Mouse (Mus musculus): ENCODE measurements around the gene Agpat3. TPM values are rescaled to one million over a fixed set of nuclear protein-coding genes. Genes with fewer than 3 reads are reported as not detected.

Gene Agpat3
- total and polyA plus RNA-seq, 3 experiments = 0.07 TPM; not detected in 2

DNA sequence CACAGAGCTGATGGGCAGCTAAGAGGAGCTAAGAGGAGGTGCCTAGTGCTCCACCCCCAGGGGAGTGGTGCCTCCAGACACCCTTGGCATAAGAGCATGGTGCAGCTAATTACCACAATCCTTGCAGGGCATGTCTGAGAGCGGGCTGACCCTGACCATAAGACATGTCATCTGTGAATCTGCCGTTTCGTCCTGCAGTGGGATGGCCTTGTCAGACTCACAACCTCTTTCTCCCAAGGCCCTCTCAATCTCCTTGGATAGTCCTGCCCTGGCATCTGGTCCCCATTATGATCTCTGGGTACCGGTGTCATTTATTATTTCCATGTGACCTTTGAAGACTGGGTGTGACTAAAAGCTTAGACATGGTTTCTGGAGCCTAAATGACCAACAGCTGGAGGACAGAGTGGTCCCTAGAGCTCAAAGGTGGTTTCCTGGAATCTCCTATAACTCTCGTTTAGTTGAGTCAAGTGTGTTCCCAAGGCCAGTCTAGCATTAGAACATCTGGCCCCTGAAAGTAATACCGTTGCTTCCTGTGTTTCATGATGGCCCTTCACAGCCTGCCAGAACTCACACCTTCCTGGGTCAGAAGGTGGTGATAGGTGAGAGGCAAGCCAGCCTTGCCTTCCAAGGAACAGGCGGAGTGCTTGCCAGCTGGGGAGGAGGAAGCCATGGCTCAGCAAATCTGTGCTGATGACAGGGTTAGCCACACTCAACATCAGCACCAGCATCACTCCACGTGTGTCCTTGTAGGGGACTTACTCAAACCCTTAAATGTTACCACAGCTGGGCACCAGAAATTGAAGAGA is 61.4 kb downstream of the Agpat3 start:
- H3K9me3 ChIP-seq (replicated peaks; ENCODE audit: insufficient read depth, low read length) = no peaks in the 10 kb centered on the region
- peaks cover 0 to 4% of the 10 kb centered on the region in 2 experiments; a peak in 2 of 4 replicates for H3K27me3 ChIP-seq (ENCODE audit: control insufficient read depth in 1 of 2, insufficient read depth in 2 of 2, low read length in 2 of 2)
- H3K79me2 ChIP-seq (ENCODE audit: control insufficient read depth, insufficient read depth, low read length, poor library complexity) = no peaks in the 10 kb centered on the region
- H3K4me3 ChIP-seq (ENCODE audit: control insufficient read depth in 1 of 2, insufficient read depth in 1 of 2, low read depth in 2 of 2, low read length in 2 of 2) = no peak overlapping the region
- H3K9ac ChIP-seq (ENCODE audit: control insufficient read depth, low read depth, low read length, poor library complexity, severe bottlenecking) = no peak overlapping the region
- H3K36me3 ChIP-seq (ENCODE audit: control insufficient read depth in 1 of 2, insufficient read depth in 2 of 2, low read length in 2 of 2) = no peaks in the 10 kb centered on the region
- no peak overlapping the region for H3K27ac ChIP-seq (ENCODE audit: control insufficient read depth, low read depth, low read length)
- no peak for DNase-seq (ENCODE audit: low read depth, low spot score)
- no peak for TF ChIP-seq ETS1 (IDR thresholded peaks at IDR 0.05; ENCODE audit: low read depth, low read length)
- TF ChIP-seq E2F4 (IDR thresholded peaks at IDR 0.05; ENCODE audit: borderline replicate concordance, low read depth, low read length) = no peak
- no peak for TF ChIP-seq UBTF (IDR thresholded peaks at IDR 0.05; ENCODE audit: borderline replicate concordance, insufficient read depth, low read depth, low read length)
- no peak for TF ChIP-seq MAZ (IDR thresholded peaks at IDR 0.05; ENCODE audit: low read depth, low read length)
- TF ChIP-seq NELFE (IDR thresholded peaks at IDR 0.05; ENCODE audit: low read depth, low read length) = no peak
- no peak for TF ChIP-seq POLR2AphosphoS5 (IDR thresholded peaks at IDR 0.05; ENCODE audit: borderline replicate concordance, low read depth, low read length)
- TF ChIP-seq EP300 (IDR thresholded peaks at IDR 0.05; ENCODE audit: low read depth in 1 of 2, low read length in 2 of 2) = no peak
- no peak for TF ChIP-seq USF1 (IDR thresholded peaks at IDR 0.05; ENCODE audit: low read depth, low read length)
- TF ChIP-seq SMC3 (IDR thresholded peaks at IDR 0.05; ENCODE audit: low read depth, low read length) = no peak
- no peak for TF ChIP-seq RCOR1 (IDR thresholded peaks at IDR 0.05; ENCODE audit: low read depth, low read length)
- no peaks in the 10 kb centered on the region for H3K4me1 ChIP-seq (ENCODE audit: control insufficient read depth in 1 of 2, insufficient read depth in 2 of 2, low read length in 2 of 2)

DNA sequence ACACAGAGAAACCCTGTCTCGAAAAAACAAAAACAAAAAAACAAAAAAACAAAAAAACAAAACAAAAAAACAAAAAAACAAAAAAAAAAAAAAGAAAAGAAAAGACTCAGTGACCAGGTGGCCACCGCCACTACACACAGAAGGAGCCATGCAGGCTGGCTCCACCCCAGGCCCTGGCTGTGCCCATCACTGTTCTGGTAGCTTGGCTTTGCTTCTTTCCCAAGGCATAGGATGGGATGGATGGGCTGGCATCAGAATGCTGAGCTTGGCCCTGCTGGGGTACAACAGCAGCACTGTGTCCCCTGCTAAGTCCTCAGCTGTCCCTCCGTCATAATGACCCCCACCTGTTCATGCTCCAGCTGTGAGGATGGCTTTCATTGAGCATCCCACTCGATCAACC is 63.4 kb downstream of the Agpat3 start:
- DNase-seq (ENCODE audit: low read depth, low spot score) = no peak
- peaks cover 0 to 4% of the 10 kb centered on the region in 2 experiments; a peak in 2 of 4 replicates for H3K27me3 ChIP-seq (ENCODE audit: control insufficient read depth in 1 of 2, insufficient read depth in 2 of 2, low read length in 2 of 2)
- H3K9me3 ChIP-seq (replicated peaks; ENCODE audit: insufficient read depth, low read length) = no peaks in the 10 kb centered on the region
- no peak overlapping the region for H3K9ac ChIP-seq (ENCODE audit: control insufficient read depth, low read depth, low read length, poor library complexity, severe bottlenecking)
- TF ChIP-seq USF2 (IDR thresholded peaks at IDR 0.05; ENCODE audit: borderline replicate concordance in 1 of 2, insufficient read depth in 1 of 2, low read depth in 1 of 2, low read length in 2 of 2) (no peak), POLR2AphosphoS5 (IDR thresholded peaks at IDR 0.05; ENCODE audit: borderline replicate concordance, low read depth, low read length) (no peak), SIN3A (IDR thresholded peaks at IDR 0.05; ENCODE audit: low read length) (no peak), USF1 (IDR thresholded peaks at IDR 0.05; ENCODE audit: low read depth, low read length) (no peak), GABPA (IDR thresholded peaks at IDR 0.05; ENCODE audit: low read depth, low read length) (no peak)
- H3K79me2 ChIP-seq (ENCODE audit: control insufficient read depth, insufficient read depth, low read length, poor library complexity) = no peaks in the 10 kb centered on the region
- H3K27ac ChIP-seq (ENCODE audit: control insufficient read depth, low read depth, low read length) = no peak overlapping the region
- no peaks in the 10 kb centered on the region for H3K36me3 ChIP-seq (ENCODE audit: control insufficient read depth in 1 of 2, insufficient read depth in 2 of 2, low read length in 2 of 2)
- no peaks in the 10 kb centered on the region for H3K4me1 ChIP-seq (ENCODE audit: control insufficient read depth in 1 of 2, insufficient read depth in 2 of 2, low read length in 2 of 2)
- H3K4me3 ChIP-seq (ENCODE audit: control insufficient read depth in 1 of 2, insufficient read depth in 1 of 2, low read depth in 2 of 2, low read length in 2 of 2) = no peak overlapping the region

Measured in MEL (cell line).